Mouse (Mus musculus) spleen, adult 18-20 months (tissue): ENCODE measurements at regions not wholly inside any gene's neighbourhood (a gene's known extent, or its start where the extent isn't known, plus 50 kb on each side); places are given as distances from the start of the nearest gene placed in this dataset.
"Not testable (repeated sequence)": the region's sequence is repeated elsewhere in the genome, so short reads cannot be mapped to it uniquely, and the experiment has no call there.

Experiments
- DNase-seq, 2 experiments: peaks; one replicate each; pipeline ENCODE4 v3.0.0; 2022; ENCODE audit warnings: mixed read lengths in 2 of 2

DNA sequence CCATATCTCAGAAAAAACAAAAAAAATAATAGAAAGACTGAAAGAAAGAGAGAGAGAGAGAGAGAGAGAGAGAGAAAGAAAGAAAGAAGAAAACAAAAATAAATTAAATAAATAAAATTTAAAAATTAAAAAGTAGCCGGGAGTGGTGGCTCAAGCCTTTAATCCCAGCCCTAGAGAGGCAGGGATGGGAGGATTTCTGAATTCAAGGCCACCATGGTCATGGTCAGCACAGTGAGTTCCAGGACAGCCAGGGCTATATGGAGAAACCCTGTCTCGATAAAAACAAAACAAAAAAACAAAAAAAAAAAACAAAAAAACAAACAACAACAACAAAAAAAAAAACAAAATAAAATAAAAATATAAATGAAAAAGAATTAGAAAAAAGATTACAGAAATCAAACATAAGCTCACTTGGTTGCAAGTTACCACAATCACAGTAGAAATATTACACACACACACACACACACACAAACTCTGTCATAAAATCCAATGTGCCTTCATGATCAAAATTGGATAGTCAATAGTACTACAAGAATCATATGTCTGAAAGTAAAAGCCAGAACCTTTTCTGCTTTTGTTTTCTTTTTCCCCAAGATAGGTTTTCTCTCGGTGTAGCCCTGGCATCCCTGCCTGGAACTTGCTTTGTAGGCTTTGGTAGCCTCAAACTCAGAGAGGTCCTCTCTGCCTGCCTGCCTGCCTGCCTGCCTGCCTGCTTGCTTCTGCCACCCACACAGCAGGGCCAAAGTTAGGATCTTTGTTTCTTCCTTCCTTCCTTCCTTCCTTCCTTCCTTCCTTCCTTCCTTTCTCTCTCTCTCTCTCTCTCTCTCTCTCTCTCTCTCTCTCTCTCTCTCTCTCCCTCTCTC, 476.1 kb upstream of the Olfr161 start:
- peak; percentile 51 to 53 for DNase-seq

DNA sequence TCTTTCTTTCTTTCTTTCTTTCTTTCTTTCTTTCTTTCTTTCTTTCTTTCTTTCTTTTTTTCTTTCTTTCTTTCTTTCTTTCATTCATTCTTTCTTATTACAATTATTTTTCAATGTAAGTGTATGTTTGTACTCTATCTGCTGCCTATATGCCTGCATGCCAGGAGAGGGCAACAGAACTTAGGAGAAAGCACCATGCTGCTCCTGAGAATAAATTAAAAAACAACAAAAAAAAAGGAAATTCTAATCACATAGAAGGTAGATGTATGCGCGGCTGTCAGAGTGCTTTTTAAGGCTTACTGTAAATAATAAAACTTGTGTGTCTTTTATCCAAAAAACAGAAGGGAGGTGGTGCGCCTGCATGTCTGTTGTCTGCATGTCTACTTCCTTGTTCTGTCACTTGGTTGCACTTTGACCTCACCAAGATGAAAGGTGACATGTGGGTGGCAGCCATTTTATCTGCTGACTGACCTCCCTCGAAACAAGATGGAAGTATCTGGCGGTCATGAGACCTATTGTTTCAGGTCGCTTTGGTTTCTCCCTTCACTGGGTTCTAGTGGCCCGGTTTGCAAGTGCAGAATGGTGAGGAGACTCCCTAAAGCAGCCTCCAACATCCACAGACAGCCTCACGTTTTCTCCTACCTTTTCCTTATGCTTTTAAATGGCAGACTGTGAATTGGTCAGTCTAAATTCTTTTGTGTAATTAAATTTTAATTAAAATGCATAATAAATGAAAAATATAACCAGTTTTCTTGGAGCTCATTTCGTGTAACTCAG, 475.3 kb upstream of the Olfr161 start:
- peak in 1 of 2 experiments; percentile 5 for DNase-seq

DNA sequence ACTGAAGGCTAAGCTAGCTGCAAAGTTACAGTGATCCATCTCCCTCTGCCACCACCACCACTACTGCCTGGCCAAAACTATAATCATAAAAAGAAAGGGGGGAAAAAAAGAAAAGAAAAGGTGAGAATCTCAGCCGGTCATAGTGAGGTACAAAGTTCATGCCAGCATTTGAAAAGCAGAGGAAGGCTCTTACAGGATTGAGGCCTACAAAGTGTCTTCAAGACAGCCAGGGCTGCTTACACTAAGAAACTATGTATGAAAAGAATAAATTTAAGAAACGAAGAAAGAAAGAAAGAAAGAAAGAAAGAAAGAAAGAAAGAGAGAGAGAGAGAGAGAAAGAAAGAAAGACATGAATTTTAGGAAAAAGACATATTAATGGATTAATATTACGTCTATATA, 474.7 kb upstream of the Olfr161 start:
- DNase-seq, result peak in 1 of 2 experiments; percentile 20

DNA sequence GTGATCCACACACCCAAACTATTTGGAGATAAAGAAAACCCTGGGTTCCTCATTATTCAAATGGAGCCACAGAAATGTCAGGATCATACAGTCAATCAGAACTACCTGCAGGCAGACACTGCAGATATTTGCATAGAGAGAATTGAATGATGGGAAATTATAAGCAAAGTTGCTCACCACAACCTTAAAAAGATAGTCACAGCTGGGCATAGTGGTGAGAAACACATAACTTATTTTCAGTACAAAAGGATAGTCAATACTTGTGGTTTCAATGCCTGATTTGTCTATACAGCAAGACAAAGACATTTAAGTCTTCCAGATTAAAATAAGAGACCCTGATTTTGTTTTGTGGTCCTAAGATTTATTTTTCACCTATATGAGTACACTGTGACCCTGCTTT, 469.6 kb upstream of the Olfr161 start:
- not testable (repeated sequence) for DNase-seq

DNA sequence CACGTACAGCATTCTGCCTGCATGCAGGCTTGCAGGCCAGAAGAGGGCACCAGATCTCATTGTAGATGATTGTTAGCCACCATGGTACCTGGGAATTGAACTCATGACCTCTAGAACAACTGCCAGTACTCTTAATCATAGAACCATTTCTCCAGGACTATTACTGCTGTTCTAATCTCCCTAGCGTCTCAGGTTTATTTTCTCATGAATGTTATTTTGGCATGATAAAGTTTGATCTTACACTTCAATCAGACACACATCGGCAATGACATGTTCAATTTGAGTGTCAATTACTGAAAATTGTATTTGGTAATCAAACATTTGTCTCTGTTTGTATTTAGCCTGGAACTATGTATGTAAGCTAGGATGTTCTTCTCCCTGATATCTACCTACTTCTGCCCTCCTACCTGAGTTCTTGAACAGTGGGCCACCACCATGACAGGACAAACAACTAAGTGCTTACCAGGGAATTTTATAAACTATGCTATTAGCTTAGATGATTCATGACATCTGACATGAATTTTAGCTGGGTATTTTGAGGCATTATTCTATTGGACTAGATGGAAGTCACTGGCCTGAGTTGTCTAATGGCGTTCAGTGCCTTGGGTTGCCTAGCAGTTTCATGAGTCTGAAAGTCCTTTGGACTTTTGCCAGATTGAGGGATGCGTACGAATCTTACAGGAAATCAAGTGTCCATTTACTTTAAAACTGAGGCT, 468.5 kb upstream of the Olfr161 start:
- not testable (repeated sequence) for DNase-seq

DNA sequence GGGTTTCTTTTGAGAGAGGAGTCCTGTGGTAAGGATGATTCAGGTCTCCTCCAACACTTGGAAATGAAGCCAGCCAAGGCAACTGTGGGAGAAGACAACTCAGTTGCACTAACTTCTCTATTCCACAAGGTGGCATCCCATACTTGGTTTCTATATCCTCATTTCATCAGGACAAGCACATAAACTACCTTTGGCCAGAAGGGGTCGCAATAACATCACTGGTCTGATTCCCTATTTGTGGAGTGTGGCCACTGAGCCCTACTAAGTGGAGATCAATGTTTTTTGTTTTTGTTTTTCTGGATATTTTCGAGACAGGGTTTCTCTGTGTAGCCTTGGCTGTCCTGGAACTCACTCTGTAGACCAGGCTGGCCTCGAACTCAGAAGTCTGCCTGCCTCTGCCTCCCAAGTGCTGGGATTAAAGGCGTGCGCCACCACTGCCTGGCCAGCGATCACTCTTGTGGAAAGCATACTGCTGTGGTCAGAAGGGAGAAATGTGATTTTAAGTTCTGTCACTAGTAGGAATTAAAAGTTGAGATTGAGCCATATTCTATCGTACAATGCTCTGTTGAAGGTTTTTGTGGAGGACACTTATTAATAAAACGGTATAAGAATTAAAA, 467.9 kb upstream of the Olfr161 start:
- DNase-seq, result peak in 1 of 2 experiments; percentile 30

DNA sequence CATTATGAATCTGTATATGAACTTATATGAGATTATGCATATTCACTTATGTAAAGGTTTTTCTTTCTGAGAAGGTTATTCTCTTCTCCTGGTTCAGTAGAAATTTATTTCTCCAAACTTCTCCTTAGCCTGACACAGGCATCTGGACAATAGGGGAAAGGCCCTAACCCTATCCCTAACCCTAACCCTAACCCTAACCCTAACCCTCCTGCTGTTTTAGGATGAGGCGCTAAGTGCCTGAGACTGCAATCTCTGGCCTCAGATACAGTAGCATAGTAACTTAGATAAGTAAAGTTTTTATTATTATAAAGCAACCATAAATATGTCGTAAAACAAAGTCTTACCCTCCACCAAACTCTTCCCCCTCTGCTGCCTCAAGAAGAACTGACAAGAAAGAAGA, 463.5 kb upstream of the Olfr161 start:
- DNase-seq, result not testable (repeated sequence)
